Mouse (Mus musculus) gastrocnemius, adult 8-10 months (tissue): ENCODE measurements around the gene Oscar. TPM values are rescaled to one million over a fixed set of nuclear protein-coding genes. Genes with fewer than 3 reads are reported as not detected.
A peak's percentile ranks its signal among the peaks of the same experiment; 100 is the strongest.

Source experiments
- DNase-seq, 2 experiments: peaks; one replicate each; pipeline ENCODE4 v3.0.0; 2022; ENCODE audit warnings: low spot score in 2 of 2
- total RNA-seq, 4 experiments: library from RNA; stranded (reverse); gene quantifications; 2 replicates each; pipeline ENCODE4 v1.2.4; 2022

The Oscar gene
- not detected for total RNA-seq

DNA sequence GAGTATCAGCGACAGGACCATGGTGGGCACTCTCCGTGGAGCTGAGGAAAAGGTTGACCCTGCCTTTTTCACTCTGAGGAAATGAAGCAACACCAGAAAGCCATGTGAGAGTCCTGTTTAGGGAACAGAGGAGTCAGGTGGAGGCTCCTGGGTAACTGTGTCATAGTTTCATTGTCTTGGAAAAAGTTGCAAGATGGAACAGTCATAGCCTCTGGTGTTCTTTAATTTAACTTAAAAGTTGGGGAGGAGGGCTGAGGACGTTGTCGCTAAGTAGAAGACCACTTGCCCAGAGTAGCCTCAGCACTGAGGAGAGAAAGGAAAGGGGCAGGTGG, at the start of gene Oscar:
Gene Oscar, minus strand, starts transcription at position 101 of the 332 bp plus-strand sequence.
- DNase-seq: no peak

DNA sequence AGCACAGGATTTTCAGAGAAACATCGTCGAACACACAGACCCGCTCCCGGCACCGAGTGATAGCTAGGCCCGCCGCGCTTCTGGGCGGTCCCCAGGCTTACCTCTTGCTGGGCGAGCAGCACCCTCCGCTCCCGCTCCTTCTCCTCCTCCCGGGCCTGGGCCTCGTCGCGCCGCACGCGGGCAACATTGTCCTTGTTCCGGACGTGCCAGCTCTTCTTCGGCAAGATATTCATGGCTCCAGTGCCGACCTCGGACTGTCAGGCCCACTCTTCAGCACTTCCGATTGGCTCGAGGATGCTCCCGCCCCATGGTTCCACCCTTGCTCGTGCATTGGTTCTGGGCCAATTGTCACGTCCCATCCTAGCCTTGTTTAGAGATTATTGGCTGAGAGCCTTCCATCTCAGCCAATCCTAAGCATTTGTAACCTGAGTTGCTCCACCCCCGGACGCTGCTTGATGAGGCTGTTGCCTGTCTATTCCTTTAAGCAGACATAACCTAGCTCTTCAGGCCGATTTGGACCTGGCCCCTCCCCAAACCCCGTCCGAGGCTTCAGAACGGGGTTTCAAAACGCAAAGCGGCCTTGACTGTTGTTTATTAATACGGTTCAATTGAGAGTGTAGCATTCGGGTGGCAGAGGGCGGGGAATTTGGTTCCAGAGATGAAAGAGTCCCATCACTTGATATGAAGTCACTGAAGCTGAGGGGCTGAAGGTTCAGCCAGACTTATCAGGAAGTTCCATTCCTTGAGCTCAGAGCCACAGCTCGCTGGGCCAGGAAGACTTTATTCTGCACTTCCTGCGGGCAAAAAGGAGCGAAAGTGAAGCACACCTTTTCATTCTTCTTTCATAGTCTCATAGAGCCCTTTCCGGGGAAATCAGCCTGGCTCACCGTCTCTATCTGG, 49.5 kb upstream of the Oscar start, which contains the start of gene Leng1:
Gene Leng1, minus strand, starts transcription at position 626 of the 900 bp plus-strand sequence.
- peak; percentile 95 for DNase-seq

DNA sequence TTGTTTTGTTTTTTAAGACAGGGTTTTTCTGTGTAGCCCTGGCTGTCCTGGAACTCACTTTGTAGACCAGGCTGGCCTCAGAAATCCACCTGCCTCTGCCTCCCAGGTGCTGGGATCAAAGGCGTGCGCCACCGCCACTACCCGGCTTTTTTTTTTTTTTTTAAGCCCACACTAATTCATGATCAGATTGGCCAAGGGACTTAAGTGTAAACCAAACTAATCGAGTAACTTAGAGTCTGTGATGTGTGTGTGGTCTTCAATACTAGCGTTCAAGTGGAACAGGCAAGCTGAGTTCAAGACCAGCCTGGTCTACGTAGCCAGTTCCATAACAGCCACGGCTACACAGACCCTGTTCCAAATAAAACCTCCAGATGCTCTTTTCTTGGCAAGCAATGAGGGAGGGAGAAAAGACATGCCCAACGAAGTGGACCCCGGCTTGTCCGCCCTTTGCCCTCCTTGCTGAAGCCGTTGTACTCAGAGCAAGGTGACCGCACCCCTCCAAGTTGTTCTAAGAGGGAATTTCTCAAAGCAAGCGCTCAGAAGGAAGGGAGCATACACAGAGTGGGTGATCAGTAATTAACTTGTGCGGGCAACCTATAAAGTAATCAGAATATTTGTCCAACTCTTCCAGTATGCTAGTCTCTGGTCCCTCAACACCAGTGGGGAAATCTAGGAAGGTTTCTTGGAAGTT, 48.7 kb upstream of the Oscar start:
- no peak for DNase-seq

DNA sequence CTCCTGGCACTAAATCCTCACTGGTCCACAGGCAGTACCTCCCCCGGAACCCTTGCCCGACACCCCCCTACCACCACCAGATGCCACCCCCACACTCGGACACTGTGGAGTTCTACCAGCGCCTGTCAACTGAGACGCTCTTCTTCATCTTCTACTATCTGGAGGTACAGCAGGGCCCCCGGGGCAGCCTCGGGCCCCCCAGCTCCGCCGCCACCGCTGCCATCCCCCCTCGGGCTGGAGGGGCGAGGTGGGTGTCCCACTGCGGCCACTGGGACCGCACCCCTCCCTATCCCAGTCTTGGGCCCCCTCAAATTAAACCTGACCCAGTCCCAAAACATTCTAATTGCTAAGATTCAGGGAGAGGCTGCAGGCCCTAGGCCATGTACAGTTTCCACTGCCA, 42.6 kb upstream of the Oscar start:
- DNase-seq: no peak

DNA sequence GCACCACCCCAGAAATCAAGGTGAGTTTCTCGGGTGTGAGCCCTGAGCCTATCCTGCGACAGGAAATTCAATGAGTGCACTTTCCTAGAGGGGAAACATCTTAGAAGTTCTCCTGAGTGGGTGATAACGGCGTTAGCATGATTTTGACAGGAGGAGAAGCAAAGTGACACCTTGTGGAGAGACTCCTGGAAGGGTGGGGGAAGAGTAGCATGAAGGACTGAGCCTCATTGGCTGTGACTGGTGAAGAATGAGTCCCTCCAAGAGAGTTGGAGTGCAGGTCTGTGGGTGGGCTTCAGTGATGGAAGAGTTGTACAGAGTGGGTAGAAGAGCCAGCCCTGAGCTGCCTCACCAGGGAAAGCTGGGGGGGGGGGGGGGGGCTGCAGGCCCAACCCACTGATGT, 41.0 kb upstream of the Oscar start:
- DNase-seq: no peak

DNA sequence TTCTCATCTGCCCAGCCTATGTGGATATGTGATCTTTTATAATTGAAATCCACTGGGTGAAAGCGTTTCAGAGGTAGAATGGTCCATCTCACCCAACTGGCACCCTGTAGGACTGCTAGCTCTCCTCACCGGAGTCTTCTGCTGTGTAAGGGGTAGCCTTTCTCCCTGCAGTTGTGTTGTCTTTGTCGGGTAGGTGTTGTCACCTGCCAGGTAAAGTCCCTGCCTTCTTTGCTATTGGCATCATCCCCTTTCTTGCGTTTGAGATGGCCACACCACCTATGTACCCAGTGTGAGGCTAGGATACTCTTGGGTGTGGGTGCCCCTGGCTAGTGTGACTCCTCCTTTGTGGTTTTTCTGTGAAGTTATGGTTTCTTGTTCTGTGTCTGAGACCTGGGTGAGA, 30.7 kb upstream of the Oscar start:
- no peak for DNase-seq

DNA sequence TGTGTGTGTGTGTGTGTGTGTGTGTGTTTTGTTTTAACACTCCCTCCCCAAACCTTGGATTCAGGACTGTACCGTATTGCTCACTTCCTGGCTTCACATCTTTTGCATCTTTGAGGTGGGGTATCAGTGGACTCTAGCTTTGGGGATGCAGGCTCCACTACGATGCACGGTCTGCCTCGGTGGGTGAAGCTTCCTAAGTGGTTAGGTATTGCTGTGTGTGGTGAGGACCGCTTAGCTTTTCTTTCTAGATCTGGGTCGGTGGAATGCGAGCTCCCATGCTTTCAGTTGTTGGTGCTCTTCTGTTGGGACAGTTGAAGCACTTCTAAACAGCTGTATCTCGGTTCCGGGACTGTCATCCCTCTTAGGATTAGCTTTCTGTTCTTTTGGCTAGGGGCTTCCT, 30.2 kb upstream of the Oscar start:
- no peak for DNase-seq

DNA sequence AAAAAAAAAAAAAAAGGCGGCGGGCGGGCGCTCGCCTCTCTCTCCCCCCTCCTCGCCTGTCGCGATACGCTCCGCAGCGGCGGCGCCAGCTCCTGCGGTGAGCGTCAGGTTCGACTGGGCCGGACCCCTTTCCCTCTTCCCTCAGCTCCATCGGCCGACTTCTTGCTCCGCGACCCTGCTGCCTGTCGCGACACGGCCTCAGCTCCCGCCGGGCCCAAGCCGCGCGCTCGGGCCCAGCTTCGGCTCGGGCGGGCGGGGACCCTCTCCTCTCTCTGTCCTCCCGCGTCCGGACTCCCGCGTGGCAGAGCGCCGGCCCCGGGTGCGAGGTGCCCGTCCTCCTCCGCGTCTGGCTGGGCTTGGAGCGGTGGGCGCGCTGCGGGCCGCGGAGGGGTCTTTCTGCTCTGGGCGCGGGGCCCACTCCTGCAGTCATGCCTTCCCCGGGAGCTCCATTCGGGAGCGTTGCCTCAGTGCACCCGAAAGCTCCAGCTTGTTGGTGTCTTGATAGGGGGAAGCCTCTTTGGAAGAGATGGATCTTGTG, 29.6 kb upstream of the Oscar start:
- no peak for DNase-seq

DNA sequence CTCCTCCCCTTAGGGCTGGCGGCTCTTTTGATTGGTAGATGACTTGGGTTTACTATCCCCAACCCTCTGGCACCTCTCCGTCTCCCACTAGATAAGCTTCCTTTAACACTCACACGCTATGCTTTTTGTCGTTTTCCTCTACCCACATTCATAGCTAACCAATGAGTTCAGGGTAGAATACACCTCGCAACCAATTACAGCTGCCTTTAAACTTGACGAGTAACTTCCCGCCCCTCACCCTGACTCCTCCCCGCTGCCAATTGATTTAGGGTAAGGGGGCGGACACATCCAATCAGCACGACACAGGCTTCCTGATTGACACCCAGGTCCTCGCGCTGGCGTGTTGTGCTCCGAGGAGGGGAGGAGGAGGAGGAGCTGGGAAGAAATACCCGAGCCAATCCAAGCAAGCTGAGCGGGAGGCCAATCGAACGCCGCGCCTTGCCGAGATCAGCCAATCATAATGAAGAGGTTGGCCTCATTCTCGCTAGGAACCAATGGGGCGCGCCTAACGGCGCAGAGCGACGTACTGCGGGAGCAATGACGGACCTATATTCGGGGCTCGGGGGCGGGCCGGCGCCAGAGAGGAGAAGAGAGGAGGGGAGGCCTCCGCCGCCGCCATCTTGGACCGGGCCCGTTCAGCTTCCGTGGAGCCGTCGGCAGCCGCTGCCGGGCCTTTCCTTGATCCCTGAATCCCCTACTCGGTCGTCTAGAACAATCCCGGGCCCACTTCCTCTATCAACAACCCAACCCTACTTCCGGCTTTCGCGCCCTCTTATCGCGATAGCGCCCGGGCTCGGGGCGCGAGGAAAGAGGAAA, 28.9 kb upstream of the Oscar start, which contains the start of gene Cnot3:
Gene Cnot3, plus strand, starts transcription at position 597 of the 816 bp plus-strand sequence.
- DNase-seq: peak; percentile 97 to 99

DNA sequence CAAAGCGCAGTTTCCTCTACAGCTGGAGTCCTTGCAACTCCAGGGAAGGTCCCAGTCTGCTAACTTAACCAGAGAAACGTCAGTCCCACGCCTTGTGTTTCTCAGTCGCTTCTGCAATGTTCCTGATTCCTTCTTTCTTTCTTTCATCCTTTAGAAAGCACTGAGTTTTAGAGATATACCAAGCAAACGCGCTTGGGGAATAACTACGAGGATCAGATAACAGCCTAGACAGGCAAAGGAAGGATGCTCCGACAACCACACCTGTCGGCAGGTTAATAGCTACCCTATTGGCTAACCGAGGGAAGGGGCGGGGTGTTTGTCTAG, 28.4 kb upstream of the Oscar start:
- DNase-seq: no peak

DNA sequence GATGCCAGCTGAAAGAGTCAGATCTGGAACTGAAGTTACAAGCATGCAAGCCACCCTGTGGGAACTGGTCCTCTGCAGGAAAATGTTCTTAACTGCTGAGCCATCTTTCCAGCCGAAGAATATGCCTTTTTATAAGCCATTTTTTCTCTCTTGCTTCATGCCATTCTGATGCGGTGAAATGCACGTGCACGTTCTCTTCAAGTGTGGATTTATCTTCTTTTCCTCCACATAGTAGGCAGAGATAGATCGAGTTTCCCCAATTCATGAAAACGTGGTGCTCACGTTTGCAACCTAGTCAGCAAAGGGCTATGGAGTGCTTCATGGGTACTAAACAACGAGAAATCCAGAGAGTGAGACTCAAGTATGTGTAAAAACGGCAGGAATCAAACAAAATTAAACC, 27.9 kb upstream of the Oscar start:
- DNase-seq: no peak

DNA sequence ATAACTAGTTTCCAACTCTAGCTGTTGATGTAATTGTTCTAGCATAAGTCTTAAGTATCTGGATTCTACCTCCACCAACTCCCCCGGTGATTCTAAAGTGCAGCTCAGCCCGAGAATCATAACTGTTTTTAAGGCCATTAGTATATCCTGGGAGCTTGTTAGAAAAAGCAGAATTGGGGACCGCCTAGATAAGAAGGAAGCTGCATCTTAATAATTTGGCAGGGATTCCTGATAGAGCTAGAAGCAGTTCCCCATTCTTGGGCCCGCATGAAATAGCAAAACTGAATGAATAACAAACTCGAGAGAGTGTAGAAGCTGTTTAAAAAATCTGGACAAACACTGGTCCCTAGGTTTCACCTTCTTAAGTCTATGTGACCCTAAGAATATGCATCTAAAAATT, 27.5 kb upstream of the Oscar start:
- DNase-seq: no peak

DNA sequence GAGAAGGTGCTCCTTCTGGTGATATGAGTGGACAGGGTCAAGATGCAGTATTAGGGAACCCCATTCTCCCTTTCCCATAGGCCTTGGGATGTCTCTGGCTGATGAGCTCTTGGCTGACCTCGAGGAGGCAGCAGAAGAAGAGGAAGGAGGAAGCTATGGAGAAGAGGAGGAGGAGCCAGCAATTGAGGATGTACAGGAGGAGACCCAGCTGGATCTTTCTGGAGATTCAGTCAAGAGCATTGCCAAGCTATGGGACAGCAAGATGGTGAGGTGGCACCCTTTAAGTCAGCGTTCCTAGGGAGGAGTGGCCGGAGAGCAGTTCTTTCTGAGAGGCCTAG, 14.5 kb upstream of the Oscar start:
- DNase-seq: no peak

DNA sequence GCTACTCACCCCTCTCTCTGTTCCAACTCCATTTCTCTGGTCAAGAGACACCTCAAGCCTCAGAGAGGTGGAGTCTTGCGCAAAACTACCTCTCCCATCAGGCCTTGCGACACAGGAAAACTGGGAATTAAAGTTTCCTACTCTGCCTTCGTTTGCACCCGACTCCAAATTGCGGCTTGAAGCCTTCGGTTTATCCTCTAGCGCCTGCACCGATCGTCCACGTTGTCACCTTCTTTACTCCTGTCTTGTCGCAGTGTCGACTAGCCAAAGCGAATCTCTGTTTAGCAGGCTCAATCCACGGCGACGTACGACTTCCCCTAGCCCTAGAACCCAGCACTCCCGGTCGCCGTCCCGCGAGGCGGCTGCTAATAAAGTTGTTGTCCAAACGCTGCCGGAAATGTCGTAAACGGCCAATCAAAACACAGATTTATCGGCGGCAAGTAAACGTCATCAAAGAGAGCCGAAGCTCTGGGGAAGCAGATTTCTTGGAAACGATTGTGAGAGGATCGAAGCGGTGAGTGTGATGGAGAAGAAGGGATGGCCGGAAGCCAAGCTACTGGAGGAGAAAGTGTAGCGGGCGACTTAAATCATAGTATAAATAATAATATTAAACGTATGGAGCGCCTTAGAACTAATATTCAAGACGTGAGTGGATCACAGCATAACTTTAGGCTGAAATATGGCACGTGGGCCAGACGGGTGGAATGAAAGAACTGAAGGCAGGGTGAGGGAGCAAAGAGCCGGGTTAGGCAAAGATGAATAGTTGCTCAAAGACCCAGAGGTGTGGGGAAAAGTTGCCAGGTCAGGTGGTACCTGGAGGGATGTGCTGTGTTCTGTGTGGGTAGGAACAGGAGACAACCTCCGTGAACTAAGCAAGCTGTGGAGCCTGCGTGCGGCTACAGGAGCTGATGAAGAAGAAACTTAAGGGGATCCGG, 13.9 kb upstream of the Oscar start, which contains the start of the genes Tfpt and Prpf31:
Gene Tfpt, minus strand, starts transcription at position 387 of the 935 bp plus-strand sequence.
Gene Prpf31, plus strand, starts transcription at position 443 of the 935 bp plus-strand sequence.
- peak; percentile 80 to 85 for DNase-seq

DNA sequence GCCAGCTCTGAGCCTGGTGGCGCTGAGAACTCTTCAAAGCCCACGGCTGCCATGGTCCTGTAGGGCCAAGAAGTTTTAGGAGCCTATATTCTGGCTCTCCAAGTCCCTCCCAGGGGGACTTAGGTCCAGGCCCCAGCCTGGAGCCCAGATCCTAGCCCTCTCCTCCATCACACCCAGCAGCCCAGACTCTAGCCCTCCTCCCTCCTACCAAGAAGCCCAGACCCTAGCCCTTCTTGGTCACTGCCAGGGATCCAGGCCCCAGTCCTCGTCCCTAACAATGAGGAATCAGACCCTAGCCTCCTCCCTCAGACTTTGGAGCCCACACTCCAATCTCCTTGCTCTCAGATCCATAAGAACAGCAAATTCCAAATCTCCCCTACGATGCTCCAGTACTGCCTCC, 13.1 kb upstream of the Oscar start:
- no peak for DNase-seq

DNA sequence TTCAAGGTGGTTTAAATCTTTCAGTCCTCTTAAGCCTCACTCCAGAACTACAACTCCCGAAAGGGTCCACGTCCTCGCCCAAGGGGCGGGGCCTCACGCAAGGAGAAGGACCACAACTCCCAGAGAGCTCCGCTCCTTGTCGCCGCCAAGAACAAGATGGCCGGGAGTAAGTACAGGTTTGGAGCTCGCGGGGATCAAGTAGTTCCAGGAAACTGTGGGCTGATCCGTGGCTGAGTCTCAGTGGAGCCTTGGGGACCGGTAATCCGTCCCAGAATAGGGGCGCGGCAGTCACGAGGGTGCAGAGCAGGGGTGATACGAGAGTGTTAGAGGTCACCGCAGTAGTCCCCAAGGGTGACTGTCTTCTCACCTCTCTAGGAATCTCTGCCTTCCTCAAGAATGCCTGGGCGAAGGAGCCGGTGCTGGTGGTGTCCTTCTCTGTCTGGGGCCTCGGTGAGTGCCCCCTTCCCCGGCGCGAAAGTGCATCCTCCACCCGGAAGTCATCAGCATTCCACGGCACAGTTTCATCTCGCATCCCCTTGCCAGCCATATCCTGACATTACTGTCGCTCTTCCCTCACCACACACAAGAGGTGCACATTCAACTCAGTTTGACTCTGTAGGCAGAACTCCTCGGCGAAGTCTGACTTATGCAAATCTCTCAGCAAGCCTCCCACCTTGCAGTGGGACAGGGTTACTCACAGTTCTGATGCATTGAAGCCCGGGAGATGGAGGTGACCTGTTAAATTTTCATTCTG, 1.5 kb upstream of the Oscar start, which contains the start of gene Ndufa3:
Gene Ndufa3, plus strand, starts transcription at position 132 of the 754 bp plus-strand sequence.
- peak; percentile 72 to 82 for DNase-seq

DNA sequence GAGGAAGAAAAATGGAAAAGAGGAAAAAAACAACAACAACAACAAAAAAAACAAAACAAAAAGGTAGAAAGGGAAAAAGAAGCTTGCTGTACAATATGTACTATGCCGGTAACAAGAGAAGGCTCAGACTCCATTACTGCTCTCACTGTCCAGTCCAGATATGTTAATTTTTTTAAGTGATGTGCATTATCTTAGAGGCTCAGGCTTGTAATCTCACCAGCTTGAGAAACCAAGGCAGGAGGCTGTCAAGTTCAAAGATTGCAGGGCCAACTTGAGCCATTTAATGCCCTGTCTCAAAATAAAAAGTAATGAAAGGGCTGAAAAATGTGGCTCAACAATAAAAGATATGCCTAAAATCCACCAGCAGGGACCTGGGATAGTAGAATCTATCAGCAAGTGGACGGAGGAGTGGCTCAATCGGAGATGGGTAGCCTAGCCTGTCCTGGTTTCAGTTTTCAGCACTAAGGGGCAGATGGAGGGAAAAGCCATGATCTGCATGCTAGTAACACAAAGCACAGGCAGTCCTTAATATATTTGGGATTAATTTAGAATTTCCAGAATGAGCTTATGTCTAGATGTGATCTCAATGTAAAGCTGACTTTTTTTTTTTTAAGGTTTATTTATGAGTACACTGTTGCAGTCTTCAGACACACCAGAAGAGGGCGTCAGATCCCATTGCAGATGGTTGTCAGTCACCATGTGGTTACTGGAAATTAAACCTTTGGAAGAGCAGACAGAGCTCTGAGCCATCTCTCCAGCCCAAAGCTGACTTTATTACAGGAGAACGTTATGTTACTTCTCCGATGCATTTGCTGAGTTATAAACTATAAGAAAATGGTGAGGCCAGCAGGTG, 658 bp upstream of the Oscar start:
- DNase-seq: no peak

DNA sequence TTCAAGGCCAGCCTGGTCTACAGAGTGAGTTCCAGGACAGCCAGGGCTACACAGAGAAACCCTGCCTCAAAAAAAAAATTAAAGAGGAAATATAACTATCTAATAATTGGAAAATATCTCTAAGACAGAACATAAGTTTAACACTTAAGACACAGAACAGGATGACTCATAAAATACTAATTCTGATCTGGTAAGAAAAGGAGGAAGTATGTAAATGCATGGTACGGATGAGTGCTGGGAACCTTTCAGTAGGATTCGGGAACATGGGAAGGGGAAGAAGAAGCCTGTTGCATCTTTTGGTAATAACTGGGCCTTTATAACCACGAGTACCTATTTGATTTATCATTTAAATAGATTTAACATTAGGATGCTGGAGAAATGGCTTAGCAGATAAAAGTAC, 1.9 kb downstream of the Oscar start:
- DNase-seq: no peak

DNA sequence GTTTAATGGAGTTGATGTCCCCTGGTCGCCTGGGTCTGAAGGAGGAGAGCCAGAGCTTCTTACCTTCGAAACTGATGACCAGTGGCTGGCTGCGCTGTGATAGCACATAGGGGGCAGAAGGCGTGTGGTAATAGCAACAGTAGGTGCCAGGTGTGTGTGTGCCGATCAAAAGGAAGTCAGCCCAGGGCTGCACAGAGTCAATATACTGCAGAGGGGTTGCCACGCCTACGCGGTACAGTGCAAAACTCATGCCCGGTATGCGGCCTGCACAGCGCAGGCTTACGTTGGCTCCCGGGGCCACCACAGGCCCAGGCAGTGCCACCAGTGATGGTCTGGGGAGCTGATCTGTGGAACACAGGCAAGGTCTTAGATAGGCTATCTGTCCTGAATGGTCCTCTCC, 5.0 kb downstream of the Oscar start:
- no peak for DNase-seq
